Mouse (Mus musculus): ENCODE measurements at regions not wholly inside any gene's neighbourhood (a gene's known extent, or its start where the extent isn't known, plus 50 kb on each side); places are given as distances from the start of the nearest gene placed in this dataset.
"Not testable (repeated sequence)": the region's sequence is repeated elsewhere in the genome, so short reads cannot be mapped to it uniquely, and the experiment has no call there.

DNA sequence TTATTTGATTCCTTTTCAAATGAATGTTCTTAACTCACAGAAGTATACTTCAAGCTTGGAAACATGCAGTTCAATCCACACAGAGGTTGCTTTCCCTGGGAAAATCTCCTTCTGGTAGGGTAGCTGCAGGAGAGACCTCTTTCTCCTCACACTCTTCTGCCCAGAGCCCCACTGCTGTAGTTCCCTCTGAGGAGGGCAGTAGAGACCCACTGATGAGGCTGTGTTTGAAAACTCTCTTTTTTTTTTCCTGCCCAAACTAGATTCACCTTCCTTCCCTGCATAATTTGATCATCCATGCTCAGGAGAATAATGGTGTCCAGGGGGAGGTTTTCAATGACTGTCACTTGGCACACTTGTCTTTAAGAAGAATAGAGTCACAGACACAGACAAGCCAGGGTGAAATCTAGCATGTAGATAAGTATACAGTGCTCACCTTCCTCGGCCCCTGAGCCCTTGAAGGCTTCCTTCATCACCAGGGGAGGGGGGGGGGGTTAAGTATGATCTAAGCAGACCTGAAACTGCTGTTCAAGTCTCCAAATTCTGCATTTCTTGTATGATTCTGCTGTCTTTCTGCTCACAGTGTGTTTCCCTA lies 457.3 kb upstream of the Nrsn1 start:
- DNase-seq (ENCODE audit: inconsistent ontology term): no peak

DNA sequence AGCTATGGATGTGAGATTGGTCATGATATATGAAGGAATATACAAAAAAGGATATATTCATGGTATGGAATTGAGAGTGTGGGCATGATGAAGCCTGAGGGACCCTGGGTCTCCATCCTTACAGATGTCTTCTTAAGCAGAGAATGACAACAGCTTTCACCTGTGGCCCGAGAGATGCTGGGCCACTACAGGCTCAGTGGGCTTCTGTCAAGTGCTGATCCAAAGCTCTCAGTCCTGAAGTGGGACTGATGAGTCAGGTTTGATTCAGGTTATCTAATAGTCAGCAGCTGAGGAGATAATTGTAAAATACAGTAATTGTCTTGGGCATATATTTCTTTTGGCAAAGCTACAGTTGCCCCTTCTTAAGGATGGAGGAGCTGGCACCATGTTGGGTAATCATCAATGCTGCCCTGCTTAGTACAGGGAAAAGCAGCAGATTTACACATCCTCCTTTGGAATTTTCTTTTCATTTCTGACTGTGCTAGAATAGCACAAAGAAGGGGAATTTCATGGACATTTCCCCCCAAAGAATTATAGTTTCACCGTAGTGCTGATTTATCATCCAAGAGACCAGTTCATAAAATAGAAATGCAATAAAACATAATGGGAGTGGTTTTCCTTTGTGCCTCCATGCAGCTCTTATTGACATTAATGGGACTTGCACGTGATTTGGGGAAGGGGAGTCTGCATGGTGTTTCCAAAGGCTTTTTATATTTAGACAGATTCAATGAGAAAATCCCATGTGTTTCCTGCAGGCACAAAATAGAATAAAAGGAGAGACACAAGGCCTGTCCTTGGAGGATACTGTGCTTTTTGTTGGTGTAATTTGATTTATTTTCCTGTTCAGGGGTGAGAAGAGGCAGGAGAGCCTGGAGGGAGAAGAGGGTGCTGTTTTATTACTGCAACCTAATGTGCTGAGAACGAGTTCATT lies 452.6 kb upstream of the Nrsn1 start:
- no peak for DNase-seq (ENCODE audit: inconsistent ontology term)

DNA sequence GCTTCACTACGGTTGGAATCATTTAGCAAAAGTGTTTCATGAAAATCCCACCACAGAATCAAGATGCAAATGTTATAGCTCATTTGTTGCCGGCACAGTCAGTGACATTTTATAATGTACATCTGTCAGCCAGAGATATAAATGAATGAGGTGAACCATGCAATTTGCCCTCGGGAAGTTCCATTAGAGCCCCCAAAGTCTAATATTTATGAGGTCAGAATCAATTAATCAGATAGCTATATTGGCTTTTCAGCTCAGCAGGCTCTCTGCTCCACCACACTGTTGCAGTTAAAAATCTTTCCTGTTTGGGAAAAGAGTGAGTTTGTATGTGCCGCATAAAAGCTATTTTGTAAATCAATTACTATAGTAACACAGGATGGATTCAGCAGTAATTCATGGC lies 430.7 kb upstream of the Nrsn1 start:
- DNase-seq (ENCODE audit: inconsistent ontology term): no peak

DNA sequence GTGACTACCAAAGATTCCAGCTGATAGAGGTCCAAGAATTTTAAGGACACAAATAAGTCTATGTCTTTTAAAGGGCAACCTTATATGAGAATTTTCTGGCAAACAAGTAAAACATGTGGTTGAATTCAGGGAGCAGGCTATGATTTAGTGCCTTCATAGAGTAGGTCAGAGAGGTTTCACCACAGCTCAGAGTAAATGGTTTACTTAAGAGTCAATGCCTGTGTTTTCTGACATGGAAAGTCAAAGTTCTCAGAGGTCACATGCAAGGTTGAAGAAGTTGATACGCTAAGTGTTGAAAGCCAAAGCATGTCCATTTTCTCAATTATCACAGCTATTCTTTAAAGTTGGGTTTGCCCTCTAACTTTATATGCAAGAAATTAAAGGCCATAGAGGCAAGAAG lies 425.7 kb upstream of the Nrsn1 start:
- no peak for DNase-seq (ENCODE audit: inconsistent ontology term)

DNA sequence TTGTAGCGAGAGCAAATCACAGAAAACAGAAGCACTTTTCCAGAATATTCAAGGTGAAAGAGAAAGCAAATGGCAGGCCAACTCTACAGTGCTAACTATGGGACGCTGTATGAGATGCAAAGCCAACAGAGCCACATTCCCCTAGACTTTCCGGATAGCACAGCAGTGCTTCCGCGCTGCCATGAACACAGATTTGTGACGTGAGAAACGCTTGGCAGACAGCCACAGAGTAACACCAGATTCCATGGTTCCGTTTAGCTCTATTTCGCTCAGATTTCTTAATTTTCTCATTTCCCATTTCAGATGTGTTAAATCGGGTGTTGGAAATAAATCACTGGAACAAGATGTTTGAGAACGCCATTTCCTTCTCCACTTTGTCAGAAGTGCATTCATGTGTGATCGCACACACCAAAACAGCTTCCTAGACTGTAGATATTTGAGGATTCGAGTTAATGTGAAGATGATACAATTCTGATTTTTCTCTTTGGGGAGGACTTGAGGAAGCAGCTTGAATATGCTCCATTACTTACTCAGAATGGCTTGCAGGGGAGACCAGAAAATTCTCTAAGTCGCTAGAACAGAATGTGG lies 424.8 kb upstream of the Nrsn1 start:
- no peak for DNase-seq (ENCODE audit: inconsistent ontology term)

DNA sequence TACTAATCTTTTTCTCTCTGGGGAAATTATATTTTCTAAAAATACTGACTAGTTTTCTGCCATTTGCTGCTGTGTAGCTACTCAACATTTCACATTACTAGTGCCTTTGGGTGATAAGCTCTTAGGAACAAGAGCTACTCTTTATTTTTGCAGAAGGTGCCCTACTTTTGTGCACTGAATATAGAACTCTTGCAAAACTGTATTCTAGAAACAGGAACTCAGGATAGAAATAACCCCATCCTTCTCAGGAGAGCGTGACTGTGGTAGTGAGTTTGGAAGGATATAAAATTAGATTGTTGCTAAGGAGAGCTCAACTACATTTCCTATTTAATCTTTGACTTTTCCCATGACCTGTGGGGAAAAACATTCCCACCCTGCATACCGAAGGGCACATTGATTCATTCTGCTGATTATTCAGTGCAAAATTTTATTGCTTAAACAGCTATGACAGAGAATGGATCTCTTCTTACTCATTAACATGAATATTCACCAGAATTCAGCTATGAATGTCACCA lies 408.0 kb upstream of the Nrsn1 start:
- no peak for DNase-seq (ENCODE audit: inconsistent ontology term)

DNA sequence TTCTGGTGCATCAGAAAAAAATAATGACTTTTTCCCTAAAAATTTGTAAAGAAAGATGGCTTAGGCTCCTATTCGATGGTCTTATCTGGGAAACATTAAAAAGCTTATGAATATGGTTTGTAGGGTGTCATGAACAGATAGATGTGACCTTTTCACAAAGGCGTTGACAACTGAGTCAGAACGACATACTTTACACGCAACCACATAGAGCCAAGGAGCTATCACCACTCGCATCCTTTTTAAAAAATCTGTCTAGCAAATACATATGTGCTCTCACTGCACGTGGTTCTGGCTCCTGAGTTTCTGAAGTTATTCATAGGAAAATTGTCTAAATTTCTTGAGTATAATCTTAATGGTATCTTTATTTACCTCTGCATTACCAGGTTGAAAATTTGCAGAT lies 404.9 kb upstream of the Nrsn1 start:
- DNase-seq (ENCODE audit: inconsistent ontology term): no peak

GRCm38 (mm10) chr13:25666022-25666421 lies 395.7 kb upstream of the Nrsn1 start:
- no peak for DNase-seq (ENCODE audit: inconsistent ontology term)

DNA sequence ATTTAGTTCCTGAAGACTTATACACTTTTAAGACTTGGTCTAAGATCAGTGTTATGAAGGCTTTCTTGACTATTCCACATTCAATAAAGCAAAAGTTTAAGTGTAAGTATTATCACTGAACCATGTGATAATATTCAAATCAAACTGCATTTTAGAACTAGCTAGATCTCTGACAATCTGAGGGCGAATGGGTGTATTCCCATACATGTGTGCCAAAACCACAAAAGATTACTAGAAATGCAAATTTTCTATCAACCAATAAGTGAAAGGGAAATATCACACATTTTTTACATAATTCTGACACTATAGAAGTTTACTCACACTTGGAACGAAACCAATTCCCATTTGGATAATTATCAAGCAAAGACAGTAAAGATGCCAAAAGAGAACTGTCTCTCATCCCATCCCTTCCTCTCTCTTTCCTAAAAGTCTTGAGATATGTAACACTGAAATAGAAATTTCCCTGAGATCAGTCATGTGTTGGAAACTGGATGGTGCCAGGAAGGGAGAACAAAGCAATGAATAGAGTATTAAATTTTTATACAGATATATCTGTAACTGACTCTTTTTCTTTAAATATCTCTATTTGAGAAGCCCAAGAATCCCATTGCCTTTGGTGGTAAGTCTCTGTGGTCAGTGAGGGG lies 394.8 kb upstream of the Nrsn1 start:
- peak; percentile 36 for DNase-seq (ENCODE audit: inconsistent ontology term)

DNA sequence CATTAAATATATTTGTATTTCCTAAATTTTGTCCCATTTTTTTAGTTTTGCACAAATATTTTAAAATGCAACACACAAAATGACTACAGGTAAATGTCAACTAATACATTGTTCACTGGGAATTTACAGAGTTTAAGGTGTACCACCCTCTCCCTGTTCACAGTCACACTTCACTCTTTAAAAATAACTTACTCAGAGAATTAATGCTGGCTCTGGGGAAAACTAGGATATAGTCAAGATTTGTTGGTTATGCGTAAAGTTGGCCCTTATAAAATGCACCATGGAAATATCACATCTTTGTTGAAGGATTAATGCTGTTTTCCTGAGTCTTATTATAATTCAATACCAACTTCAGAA lies 378.1 kb upstream of the Nrsn1 start:
- no peak for DNase-seq (ENCODE audit: inconsistent ontology term)

- DNase-seq (ENCODE audit: inconsistent ontology term): no peak
Measured at GRCm38 (mm10) chr13:25647711-25648429, 377.6 kb upstream of the Nrsn1 start.

- DNase-seq (ENCODE audit: inconsistent ontology term): peak; percentile 92
Measured at GRCm38 (mm10) chr13:25639522-25640291, 369.4 kb upstream of the Nrsn1 start.

GRCm38 (mm10) chr13:25629466-25629865 lies 359.2 kb upstream of the Nrsn1 start:
- peak; percentile 70 for DNase-seq (ENCODE audit: inconsistent ontology term)

DNA sequence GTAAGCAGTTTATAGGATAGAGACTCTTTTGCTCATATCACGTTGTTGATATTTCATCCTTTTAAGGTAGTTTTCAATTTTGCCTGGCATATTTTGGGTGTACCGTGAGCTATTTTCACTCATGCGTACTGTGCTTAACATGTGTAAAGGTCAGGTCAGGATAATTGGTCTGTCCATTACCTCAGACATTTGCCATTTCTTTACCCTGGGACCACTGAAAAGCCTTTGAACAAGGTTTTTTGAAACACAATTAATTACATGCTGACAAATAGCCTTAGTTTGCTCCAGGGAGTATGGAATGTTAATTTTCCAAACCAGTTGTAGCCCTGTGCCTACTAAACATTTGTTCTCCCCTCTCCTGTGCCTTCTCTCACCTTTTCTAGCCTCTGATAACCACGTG lies 347.3 kb upstream of the Nrsn1 start:
- peak; percentile 63 for DNase-seq (ENCODE audit: inconsistent ontology term)

DNA sequence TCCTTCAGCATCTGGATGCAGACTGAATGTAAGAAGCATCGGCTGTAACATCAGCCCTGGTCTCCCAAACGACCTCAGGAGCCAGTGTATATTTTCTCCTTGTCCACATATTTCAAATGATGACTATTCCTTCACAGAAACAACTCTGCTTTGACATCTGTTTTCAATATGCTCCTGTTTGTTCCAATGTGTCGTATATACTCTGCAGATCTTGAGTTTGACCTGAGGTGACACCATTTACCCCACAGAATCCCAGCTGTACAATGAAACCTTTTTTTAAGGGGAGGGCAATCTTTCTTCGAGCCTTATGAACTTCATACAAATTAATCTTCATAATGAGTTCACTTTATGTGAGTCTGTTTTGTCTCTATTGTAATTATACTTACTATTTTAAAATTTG lies 341.7 kb upstream of the Nrsn1 start:
- no peak for DNase-seq (ENCODE audit: inconsistent ontology term)

- no peak for DNase-seq (ENCODE audit: inconsistent ontology term)
Measured at GRCm38 (mm10) chr13:25609641-25610040, 339.3 kb upstream of the Nrsn1 start.

DNA sequence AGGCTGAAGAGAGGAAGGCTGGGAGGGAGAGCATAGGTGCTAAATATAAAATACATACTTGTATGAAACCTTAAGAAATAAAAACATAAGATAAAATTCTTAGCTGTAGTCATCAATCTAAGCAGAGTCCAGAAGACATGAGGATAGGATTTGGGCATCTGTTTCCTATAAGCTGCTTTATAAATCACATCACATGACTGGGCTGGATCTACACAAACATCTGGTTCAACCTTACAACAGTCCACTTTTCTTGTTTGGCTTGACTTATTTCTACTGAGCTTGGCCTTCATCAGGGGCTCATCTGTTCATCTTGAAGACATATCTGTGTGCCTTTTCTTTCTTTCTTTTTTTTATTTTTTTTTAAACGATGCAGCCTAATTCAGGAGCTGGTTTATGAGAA lies 338.9 kb upstream of the Nrsn1 start:
- DNase-seq (ENCODE audit: inconsistent ontology term): no peak

DNA sequence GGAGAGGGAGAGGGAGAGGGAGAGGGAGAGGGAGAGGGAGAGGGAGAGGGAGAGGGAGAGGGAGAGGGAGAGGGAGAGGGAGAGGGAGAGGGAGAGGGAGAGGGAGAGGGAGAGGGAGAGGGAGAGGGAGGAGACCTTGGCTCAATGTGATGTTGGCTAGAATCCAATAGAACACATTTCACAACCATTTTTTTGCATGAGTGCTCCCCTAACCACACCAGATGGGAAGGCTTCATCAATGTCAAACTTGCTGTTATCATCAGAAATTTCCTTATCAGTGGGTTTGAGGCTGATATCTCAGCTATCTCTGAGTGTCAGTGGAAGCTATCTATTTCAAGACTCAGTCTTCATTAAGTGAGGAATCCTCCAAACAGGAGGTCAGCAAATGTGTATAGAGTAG lies 331.0 kb upstream of the Nrsn1 start:
- not testable (repeated sequence) for DNase-seq (ENCODE audit: inconsistent ontology term)

- no peak for DNase-seq (ENCODE audit: inconsistent ontology term)
Measured at GRCm38 (mm10) chr13:25594629-25595028, 324.3 kb upstream of the Nrsn1 start.

GRCm38 (mm10) chr13:25570641-25571040 lies 300.3 kb upstream of the Nrsn1 start:
- no peak for DNase-seq (ENCODE audit: inconsistent ontology term)

DNA sequence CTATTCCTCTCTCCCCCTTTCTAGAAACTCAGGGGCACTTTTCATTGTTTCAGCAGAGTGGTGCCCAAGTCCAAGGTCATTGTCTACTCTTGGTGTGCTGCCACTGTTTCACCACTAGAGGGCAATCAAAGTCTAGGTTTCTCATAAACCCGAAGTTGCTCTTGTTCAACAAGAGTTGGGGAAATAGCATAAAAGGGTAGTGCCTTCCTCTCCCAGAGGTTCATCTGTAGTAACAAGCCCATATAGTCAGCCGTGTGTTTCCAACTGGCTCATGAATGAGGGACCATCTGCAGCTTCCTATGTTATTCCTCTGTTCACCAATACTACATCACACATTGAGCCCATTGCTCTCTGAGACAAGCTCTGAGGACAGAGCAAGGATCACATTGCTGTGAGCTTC lies 292.4 kb upstream of the Nrsn1 start:
- peak; percentile 50 for DNase-seq (ENCODE audit: inconsistent ontology term)
